Mouse (Mus musculus) MEL-GATA-1-ER (cell line): Measurements from ENCODE around the gene Dalrd3.

Experiments used
- DNase-seq: peaks from one replicate; pipeline ENCODE4 v3.0.0-alpha.2; 2012; ENCODE audit warnings: low read depth; ENCODE audit errors: extremely low read depth

The Dalrd3 gene

GRCm38 (mm10) chr9:108569381-108570206, at the start of gene Dalrd3:
Dalrd3 (plus strand) TSS chr9:108569886.
- peak; percentile 95 for DNase-seq

DNA sequence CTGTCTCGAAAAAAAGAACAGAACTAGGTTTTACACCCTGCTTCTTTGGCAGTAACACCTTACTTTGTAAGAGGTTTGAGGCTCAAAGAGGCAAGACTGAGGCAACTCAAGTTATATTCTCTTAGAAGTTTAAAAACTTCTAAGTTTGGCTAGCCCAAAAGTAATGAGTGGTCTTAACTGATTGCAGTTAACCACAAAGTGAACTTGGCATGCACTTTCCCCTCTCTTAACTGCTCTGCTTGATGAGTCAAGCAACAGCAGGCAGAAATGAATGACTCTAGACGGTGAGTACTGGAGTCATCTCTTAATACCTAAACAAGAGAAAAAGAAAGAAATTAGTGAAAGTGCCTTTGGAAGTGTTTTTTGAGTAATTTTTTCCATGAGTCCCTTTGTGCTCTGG, 48.1 kb upstream of the Dalrd3 start:
- DNase-seq = peak; percentile 27

- no peak for DNase-seq
Measured at GRCm38 (mm10) chr9:108523341-108523740, 46.3 kb upstream of the Dalrd3 start.

GRCm38 (mm10) chr9:108525400-108525799, 44.3 kb upstream of the Dalrd3 start:
- no peak for DNase-seq

GRCm38 (mm10) chr9:108530954-108531353, 38.7 kb upstream of the Dalrd3 start:
- no peak for DNase-seq

DNA sequence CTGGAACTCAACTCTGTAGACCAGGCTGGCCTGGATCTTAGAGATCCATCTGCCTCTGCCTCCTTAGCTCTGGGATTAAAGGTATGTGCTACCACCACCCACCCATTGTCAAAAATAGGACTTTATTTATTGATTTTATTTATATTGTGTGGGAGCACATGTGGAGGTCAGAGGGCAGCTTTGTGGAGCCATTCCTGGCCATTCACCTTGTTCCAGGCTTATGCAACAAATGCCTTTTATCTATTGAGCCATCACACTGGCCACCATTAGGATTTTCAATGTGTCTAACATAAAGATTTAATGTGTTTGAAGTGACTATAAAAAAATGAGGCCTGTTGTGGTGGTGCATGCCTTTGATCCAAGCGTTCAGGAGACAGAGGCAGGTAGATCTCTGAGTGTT, 38.2 kb upstream of the Dalrd3 start:
- DNase-seq = no peak

GRCm38 (mm10) chr9:108540846-108541245, 28.8 kb upstream of the Dalrd3 start:
- DNase-seq = no peak

DNA sequence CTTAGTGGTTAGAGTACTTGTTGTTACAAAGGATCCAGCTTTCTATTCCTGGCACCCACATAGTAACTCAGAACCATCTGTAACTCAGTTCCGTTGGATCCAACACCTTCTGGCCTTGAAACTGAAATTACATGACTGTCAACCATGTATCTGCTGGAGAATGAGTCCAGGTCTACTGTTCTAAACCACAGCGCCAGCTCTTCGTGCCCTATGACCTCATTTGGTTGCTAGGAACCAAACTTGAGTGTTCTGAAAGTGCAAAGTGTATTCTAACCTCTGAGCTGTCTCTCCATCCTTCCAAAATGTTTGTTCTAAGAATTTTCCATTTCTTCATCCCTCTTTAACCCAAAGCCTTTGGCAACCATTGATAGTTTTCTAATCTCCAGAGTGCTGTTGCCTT, 23.7 kb upstream of the Dalrd3 start:
- DNase-seq = no peak

DNA sequence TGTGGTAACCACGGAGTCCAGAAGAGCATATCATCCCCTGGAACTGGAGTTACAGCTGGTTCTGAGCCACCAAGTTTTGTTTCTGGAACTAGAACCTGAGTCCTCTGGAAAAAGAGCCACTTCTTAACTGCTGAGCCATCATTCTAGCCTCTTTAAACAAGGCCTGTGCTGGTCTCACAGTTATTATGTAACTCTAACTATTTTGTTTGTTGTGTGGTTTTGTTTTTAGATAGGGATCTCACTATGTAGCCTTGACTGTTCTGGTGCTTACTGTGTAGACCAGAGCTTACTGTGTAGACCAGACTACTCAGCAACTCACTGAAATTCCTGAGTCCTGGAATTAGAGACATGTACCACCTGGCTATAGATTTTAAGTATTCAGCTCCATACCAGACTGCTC, 22.8 kb upstream of the Dalrd3 start:
- no peak for DNase-seq

GRCm38 (mm10) chr9:108559169-108559568, 10.5 kb upstream of the Dalrd3 start:
- no peak for DNase-seq

- DNase-seq = peak; percentile 97
Measured at GRCm38 (mm10) chr9:108560227-108560841, 9.4 kb upstream of the Dalrd3 start, which contains the start of gene Impdh2. Impdh2 (plus strand) TSS chr9:108560286.

- no peak for DNase-seq
Measured at GRCm38 (mm10) chr9:108563671-108564070, 6.0 kb upstream of the Dalrd3 start.

DNA sequence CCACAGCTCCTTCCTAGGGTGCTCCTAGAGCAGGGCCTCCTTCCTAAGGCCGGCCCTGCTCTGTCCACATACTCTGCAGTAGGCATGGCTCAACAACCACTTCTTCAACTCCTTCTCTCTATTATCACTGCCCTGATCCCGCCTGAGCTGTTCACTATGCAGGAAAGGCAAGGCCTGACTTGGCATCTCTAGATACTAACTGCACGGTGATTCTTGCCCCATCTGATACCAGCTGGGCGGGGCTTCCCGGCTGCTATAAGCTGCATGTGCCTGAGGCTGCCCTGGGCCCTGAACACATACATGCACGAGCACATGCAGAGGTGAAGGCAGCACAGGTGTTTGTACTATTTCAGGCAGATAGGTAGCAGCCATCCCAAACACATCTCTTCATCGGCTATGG, 5.6 kb upstream of the Dalrd3 start:
- no peak for DNase-seq

DNA sequence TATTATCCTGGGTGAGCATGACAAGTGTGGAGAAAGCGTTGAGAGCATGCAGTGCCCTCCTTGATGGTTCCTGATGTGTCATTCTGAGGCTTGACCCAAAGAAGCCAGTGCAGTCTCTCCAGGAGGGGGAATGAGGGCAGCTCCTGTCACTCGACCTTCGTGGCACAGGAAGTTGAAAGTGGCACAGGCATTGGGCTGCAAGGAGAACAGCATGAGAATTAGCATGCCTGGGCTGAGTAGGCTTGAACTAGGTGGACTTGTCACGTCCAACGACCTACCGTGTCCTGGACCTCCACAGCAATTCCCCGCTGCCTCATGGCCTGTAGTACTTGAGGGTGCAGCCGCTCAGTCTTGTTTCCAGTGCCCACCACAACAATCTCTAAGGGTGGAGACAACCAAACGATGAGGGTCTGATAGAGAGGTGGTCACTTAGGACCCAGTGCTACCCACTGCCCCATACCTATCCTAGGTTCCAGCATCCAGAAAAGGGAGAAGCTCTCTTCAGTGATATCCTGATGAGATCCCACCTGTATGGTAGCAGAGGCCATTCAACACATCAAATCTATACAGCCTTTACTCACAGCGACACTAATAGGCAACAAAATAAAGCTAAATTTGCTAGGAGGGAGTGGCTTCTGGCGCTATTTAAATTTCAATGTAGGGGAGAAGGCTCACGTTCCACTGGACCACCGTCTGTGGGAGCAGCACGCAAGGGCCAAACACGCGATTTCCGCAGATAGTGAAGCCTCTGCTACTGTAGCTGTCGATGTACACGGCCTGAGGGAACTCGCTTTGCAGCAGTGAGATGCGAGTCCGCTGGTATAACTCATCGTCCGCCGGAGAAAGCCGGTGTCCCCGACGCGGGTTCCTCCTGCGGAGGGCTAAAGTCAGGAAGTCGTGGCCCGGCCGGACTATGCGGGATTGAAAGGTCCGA, 3.5 kb upstream of the Dalrd3 start:
- DNase-seq = no peak

- DNase-seq = peak; percentile 89
Measured at GRCm38 (mm10) chr9:108566815-108567776, 2.6 kb upstream of the Dalrd3 start, which contains the start of gene Ndufaf3. Ndufaf3 (minus strand) TSS chr9:108567434.

DNA sequence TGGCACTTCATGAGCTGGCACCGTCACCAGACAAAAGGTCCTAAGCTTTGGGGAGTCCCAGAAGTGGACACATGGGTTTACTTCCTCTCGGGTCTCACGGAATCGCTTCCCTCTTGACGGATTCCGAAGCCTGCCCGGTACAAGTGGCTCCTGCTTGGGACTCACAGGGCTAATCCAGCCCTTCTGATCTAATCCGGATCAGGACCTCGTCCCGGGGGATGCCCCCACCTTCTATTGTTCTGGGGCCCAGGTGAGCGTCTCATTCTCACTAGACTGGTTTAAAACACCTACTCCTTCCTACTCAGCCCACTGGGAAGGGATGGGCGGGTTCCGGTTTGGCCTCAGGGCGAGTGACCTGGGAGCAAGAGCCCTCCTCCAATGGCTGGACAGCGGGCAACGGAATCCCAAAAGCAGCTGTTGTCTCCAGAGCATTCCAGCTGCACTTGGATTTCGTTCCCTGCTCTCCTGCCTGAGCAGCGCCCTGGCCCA, 1.7 kb upstream of the Dalrd3 start:
- peak; percentile 41 for DNase-seq

GRCm38 (mm10) chr9:108568511-108568921, 1.2 kb upstream of the Dalrd3 start:
- no peak for DNase-seq

DNA sequence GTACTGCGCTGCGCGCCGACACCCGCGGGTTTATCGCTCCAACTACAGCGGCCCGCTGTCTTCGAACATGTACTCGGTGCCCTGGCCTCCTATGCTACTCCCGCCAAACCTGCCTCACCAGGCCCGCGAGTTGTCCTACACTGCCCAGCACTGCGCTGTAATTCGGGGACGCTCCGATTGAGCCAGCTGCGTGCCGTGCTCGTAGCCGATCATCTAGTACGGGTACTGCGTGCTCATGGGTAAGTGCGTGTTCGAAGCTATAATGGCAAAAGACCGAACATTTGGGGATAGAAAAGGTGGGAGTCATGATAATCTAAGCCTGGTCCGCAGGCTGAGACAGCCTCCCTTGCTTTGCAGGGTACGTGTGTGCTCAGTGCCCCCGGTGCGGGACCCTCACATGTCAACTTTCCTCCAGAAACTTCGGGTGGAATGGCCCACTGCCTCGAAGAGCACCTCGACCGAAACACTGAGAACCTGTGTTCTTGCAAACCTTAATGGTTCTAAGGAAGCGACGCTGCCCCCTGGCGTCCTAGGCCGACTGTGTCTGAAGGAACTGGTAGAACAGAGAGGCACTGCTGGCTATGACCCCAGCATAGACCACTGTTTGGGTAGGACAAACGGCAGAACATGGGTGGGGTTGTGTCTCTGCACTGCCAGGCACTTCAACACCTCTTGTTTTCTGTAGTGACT, 666 bp downstream of the Dalrd3 start:
- peak; percentile 73 for DNase-seq

- DNase-seq = no peak
Measured at GRCm38 (mm10) chr9:108571401-108571973, 1.8 kb downstream of the Dalrd3 start.
